Mouse (Mus musculus) forebrain, embryonic 16.5 days (tissue): ENCODE data around the gene Acta2. TPM values are rescaled to one million over a fixed set of nuclear protein-coding genes. Genes with fewer than 3 reads are reported as not detected.

ENCODE experiments used
- ATAC-seq: fragments of 200-750 bp; cut with Nextera tagmentation; 2 replicates; pipeline ENCODE4 v1.8.0; 2017; ENCODE audit warnings: mild to moderate bottlenecking, moderate library complexity
- H3K27ac ChIP-seq: fragments of 300-500 bp; sonication (generic); 2 replicates; pipeline ENCODE4 v1.5.1; 2014; ENCODE audit warnings: low read length, control low read depth
- H3K27me3 ChIP-seq: fragments of 300-500 bp; sonication (generic); replicated peaks from 2 replicates; pipeline ENCODE4 v1.6.1; 2014; ENCODE audit warnings: low read length; ENCODE audit not compliant: control insufficient read depth, insufficient read depth
- H3K36me3 ChIP-seq: fragments of 300-500 bp; sonication (generic); 2 replicates; pipeline ENCODE4 v1.6.1; 2014; ENCODE audit not compliant: control insufficient read depth, insufficient read depth
- H3K4me1 ChIP-seq: fragments of 300-500 bp; sonication (generic); replicated peaks from 2 replicates; pipeline ENCODE4 v1.6.1; 2014; ENCODE audit warnings: low read length; ENCODE audit not compliant: control insufficient read depth, insufficient read depth
- H3K4me2 ChIP-seq: fragments of 300-500 bp; sonication (generic); 2 replicates; pipeline ENCODE4 v1.6.1; 2014; ENCODE audit warnings: mild to moderate bottlenecking, low read length, control low read depth
- H3K4me3 ChIP-seq: fragments of 300-500 bp; sonication (generic); replicated peaks from 2 replicates; pipeline ENCODE4 v1.5.1; 2014; ENCODE audit warnings: mild to moderate bottlenecking, low read length, control low read depth
- H3K9ac ChIP-seq: fragments of 300-500 bp; sonication (generic); replicated peaks from 2 replicates; pipeline ENCODE4 v1.6.1; 2014; ENCODE audit warnings: low read depth, low read length, control low read depth
- H3K9me3 ChIP-seq: fragments of 300-500 bp; sonication (generic); 2 replicates; pipeline ENCODE4 v1.6.1; 2016; ENCODE audit warnings: low read length; ENCODE audit not compliant: control insufficient read depth
- WGBS: fragments of 180-500 bp; shearing (Covaris S2); extraction: QIAGEN DNeasy Blood & Tissue Kit; methylation state at CpG from one replicate; pipeline ENCODE4 v1.1.7; 2014; 5-methylcytosine and 5-hydroxymethylcytosine counted together
- polyA plus RNA-seq: library from polyadenylated mRNA; unstranded; fragments of >200 nt; fragmentation: Nextera tagmentation; extraction: Ambion mirVana; gene quantifications from 2 replicates; pipeline ENCODE4 v1.2.1, GENCODE M21; 2015

Gene Acta2
- polyA plus RNA-seq, 1 experiment from 2014 or later: 9.1 TPM

GRCm38 (mm10) chr19:34202668-34203067 is 52.7 kb downstream of the Acta2 start:
- no peak overlapping the region for H3K4me3 ChIP-seq
- WGBS: 88% methylated on average over 2 of the region's 2 CpGs
- no peak overlapping the region for H3K27ac ChIP-seq
- H3K4me2 ChIP-seq: no peak overlapping the region
- H3K27me3 ChIP-seq: no peaks in the 10 kb centered on the region
- H3K4me1 ChIP-seq: no peaks in the 10 kb centered on the region
- ATAC-seq: no peak
- no peak overlapping the region for H3K9ac ChIP-seq
- H3K36me3 ChIP-seq: no peaks in the 10 kb centered on the region
- no peaks in the 10 kb centered on the region for H3K9me3 ChIP-seq

- Histone ChIP-seq H3K9me3 (no peaks in the 10 kb centered on the region), H3K36me3 (no peaks in the 10 kb centered on the region), H3K27ac (no peak overlapping the region), H3K9ac (no peak overlapping the region), H3K4me3 (no peak overlapping the region), H3K4me2 (no peak overlapping the region), H3K4me1 (no peaks in the 10 kb centered on the region), H3K27me3 (no peaks in the 10 kb centered on the region)
- no peak for ATAC-seq
- 88% methylated on average over 2 of the region's 2 CpGs for WGBS
Observed at GRCm38 (mm10) chr19:34199488-34199887, 55.9 kb downstream of the Acta2 start.

- no peak for ATAC-seq
- Histone ChIP-seq H3K4me2 (no peak overlapping the region), H3K9me3 (no peaks in the 10 kb centered on the region), H3K27ac (no peak overlapping the region), H3K4me1 (no peaks in the 10 kb centered on the region), H3K27me3 (no peaks in the 10 kb centered on the region), H3K9ac (no peak overlapping the region), H3K36me3 (no peaks in the 10 kb centered on the region), H3K4me3 (no peak overlapping the region)
- 92% methylated on average over 4 of the region's 4 CpGs for WGBS
Observed at GRCm38 (mm10) chr19:34198901-34199300, 56.5 kb downstream of the Acta2 start.

GRCm38 (mm10) chr19:34198066-34198465 is 57.3 kb downstream of the Acta2 start:
- ATAC-seq: no peak
- Histone ChIP-seq H3K27me3 (no peaks in the 10 kb centered on the region), H3K9ac (no peak overlapping the region), H3K4me3 (no peak overlapping the region), H3K4me1 (no peaks in the 10 kb centered on the region), H3K9me3 (no peaks in the 10 kb centered on the region), H3K27ac (no peak overlapping the region), H3K4me2 (no peak overlapping the region), H3K36me3 (no peaks in the 10 kb centered on the region)
- 88% methylated on average over 1 of the region's 1 CpGs for WGBS

GRCm38 (mm10) chr19:34195031-34195430 is 60.4 kb downstream of the Acta2 start:
- WGBS: 86% methylated on average over 2 of the region's 2 CpGs
- Histone ChIP-seq H3K9ac (no peak overlapping the region), H3K4me3 (no peak overlapping the region)

GRCm38 (mm10) chr19:34194132-34194745 is 61.2 kb downstream of the Acta2 start:
- Histone ChIP-seq H3K36me3 (no peaks in the 10 kb centered on the region), H3K9ac (no peak overlapping the region), H3K27me3 (no peaks in the 10 kb centered on the region), H3K9me3 (no peaks in the 10 kb centered on the region), H3K27ac (no peak overlapping the region), H3K4me1 (peaks cover 3% of the 10 kb centered on the region; the same call in 1 of the 2 replicates), H3K4me3 (no peak overlapping the region), H3K4me2 (no peak overlapping the region)
- 94% methylated on average over 6 of the region's 6 CpGs for WGBS
- no peak for ATAC-seq

More at GRCm38 (mm10) chr19:34195031-34195430, 60.4 kb downstream of the Acta2 start:
- H3K9me3 ChIP-seq: no peaks in the 10 kb centered on the region
- H3K4me2 ChIP-seq: no peak overlapping the region
- H3K27ac ChIP-seq: no peak overlapping the region
- peaks cover 3% of the 10 kb centered on the region; the same call in 1 of the 2 replicates for H3K4me1 ChIP-seq
- H3K36me3 ChIP-seq: no peaks in the 10 kb centered on the region
- no peaks in the 10 kb centered on the region for H3K27me3 ChIP-seq
- no peak for ATAC-seq

- H3K4me3 ChIP-seq: peak overlapping the region; percentile 81
- 65% methylated on average over 9 of the region's 9 CpGs for WGBS
- H3K27me3 ChIP-seq: no peaks in the 10 kb centered on the region
- H3K4me2 ChIP-seq: peak overlapping the region; percentile 95
- no peak for ATAC-seq
- no peaks in the 10 kb centered on the region for H3K9me3 ChIP-seq
- H3K4me1 ChIP-seq: peaks cover 3% of the 10 kb centered on the region; the same call in 1 of the 2 replicates
- no peaks in the 10 kb centered on the region for H3K36me3 ChIP-seq
- no peak overlapping the region for H3K27ac ChIP-seq
- H3K9ac ChIP-seq: no peak overlapping the region
Observed at GRCm38 (mm10) chr19:34193683-34194082, 61.7 kb downstream of the Acta2 start.

GRCm38 (mm10) chr19:34193149-34193548 is 62.2 kb downstream of the Acta2 start:
- Histone ChIP-seq H3K27ac (no peak overlapping the region), H3K4me2 (peak overlapping the region; percentile 95), H3K4me3 (peak overlapping the region; percentile 81), H3K9ac (no peak overlapping the region; the same call in 1 of the 2 replicates), H3K9me3 (no peaks in the 10 kb centered on the region), H3K36me3 (no peaks in the 10 kb centered on the region), H3K27me3 (no peaks in the 10 kb centered on the region), H3K4me1 (peaks cover 3% of the 10 kb centered on the region; the same call in 1 of the 2 replicates)
- WGBS: 9% methylated on average over 9 of the region's 9 CpGs
- no peak for ATAC-seq

GRCm38 (mm10) chr19:34192008-34192963 is 63.1 kb downstream of the Acta2 start, which contains the start of gene Stambpl1:
Stambpl1 (plus strand) TSS chr19:34192229.
- Histone ChIP-seq H3K9ac (peak within 1 kb of the TSS; percentile 83), H3K27ac (peak within 1 kb of the TSS; percentile 43), H3K4me3 (peak within 1 kb of the TSS; percentile 81), H3K27me3 (no peaks in the 10 kb centered on the region), H3K4me1 (peaks cover 3% of the 10 kb centered on the region; the same call in 1 of the 2 replicates), H3K4me2 (peak within 1 kb of the TSS; percentile 95), H3K36me3 (no peaks in the 10 kb centered on the region), H3K9me3 (no peaks in the 10 kb centered on the region)
- WGBS: under 1% methylated on average over 62 of the region's 62 CpGs
- peak; percentile 86 for ATAC-seq
